Mouse (Mus musculus): Measurements from ENCODE around the gene Sntb2. TPM values are rescaled to one million over a fixed set of nuclear protein-coding genes. Genes with fewer than 3 reads are reported as not detected.
"Not testable (repeated sequence)": the region's sequence is repeated elsewhere in the genome, so short reads cannot be mapped to it uniquely, and the experiment has no call there.

Gene Sntb2
- total RNA-seq, 2 experiments from 2014 or later, result 8.5 to 13.3 TPM

- peak; percentile 63 for ATAC-seq (ENCODE audit: poor library complexity, severe bottlenecking)
Measured at GRCm38 (mm10) chr8:106964573-106964972, 29.0 kb downstream of the Sntb2 start.

GRCm38 (mm10) chr8:106969964-106970363, 34.4 kb downstream of the Sntb2 start:
- ATAC-seq (ENCODE audit: poor library complexity, severe bottlenecking), result no peak

GRCm38 (mm10) chr8:106971916-106972315, 36.4 kb downstream of the Sntb2 start:
- peak; percentile 34; the same call in 1 of the 2 replicates for ATAC-seq (ENCODE audit: poor library complexity, severe bottlenecking)

- peak; percentile 72 for ATAC-seq (ENCODE audit: poor library complexity, severe bottlenecking)
Measured at GRCm38 (mm10) chr8:106972538-106973264, 37.2 kb downstream of the Sntb2 start.

GRCm38 (mm10) chr8:106973526-106973925, 38.0 kb downstream of the Sntb2 start:
- peak; percentile 88 for ATAC-seq (ENCODE audit: poor library complexity, severe bottlenecking)

GRCm38 (mm10) chr8:106974754-106975153, 39.2 kb downstream of the Sntb2 start:
- ATAC-seq (ENCODE audit: poor library complexity, severe bottlenecking), result no peak

- ATAC-seq (ENCODE audit: poor library complexity, severe bottlenecking), result no peak
Measured at GRCm38 (mm10) chr8:106975764-106976163, 40.2 kb downstream of the Sntb2 start.

- no peak for ATAC-seq (ENCODE audit: poor library complexity, severe bottlenecking)
Measured at GRCm38 (mm10) chr8:106976436-106976835, 40.9 kb downstream of the Sntb2 start.

GRCm38 (mm10) chr8:106978755-106979251, 43.3 kb downstream of the Sntb2 start:
- no peak for ATAC-seq (ENCODE audit: poor library complexity, severe bottlenecking)

- ATAC-seq (ENCODE audit: poor library complexity, severe bottlenecking), result no peak
Measured at GRCm38 (mm10) chr8:106985404-106985821, 49.9 kb downstream of the Sntb2 start.

GRCm38 (mm10) chr8:106985951-106986350, 50.4 kb downstream of the Sntb2 start:
- ATAC-seq (ENCODE audit: poor library complexity, severe bottlenecking), result no peak

- no peak for ATAC-seq (ENCODE audit: poor library complexity, severe bottlenecking)
Measured at GRCm38 (mm10) chr8:106987557-106987956, 52.0 kb downstream of the Sntb2 start.

- no peak for ATAC-seq (ENCODE audit: poor library complexity, severe bottlenecking)
Measured at GRCm38 (mm10) chr8:106991393-106991792, 55.8 kb downstream of the Sntb2 start.

- ATAC-seq (ENCODE audit: poor library complexity, severe bottlenecking), result not testable (repeated sequence)
Measured at GRCm38 (mm10) chr8:106996339-106996738, 60.8 kb downstream of the Sntb2 start.

GRCm38 (mm10) chr8:106997416-106997815, 61.9 kb downstream of the Sntb2 start:
- ATAC-seq (ENCODE audit: poor library complexity, severe bottlenecking), result no peak

GRCm38 (mm10) chr8:106999068-106999467, 63.5 kb downstream of the Sntb2 start:
- no peak for ATAC-seq (ENCODE audit: poor library complexity, severe bottlenecking)

- ATAC-seq (ENCODE audit: poor library complexity, severe bottlenecking), result peak; percentile 100
Measured at GRCm38 (mm10) chr8:107002532-107002931, 67.0 kb downstream of the Sntb2 start.

- ATAC-seq (ENCODE audit: poor library complexity, severe bottlenecking), result no peak
Measured at GRCm38 (mm10) chr8:107007795-107008194, 72.2 kb downstream of the Sntb2 start.

- ATAC-seq (ENCODE audit: poor library complexity, severe bottlenecking), result no peak
Measured at GRCm38 (mm10) chr8:107012666-107013065, 77.1 kb downstream of the Sntb2 start.

GRCm38 (mm10) chr8:107014915-107015314, 79.4 kb downstream of the Sntb2 start:
- no peak for ATAC-seq (ENCODE audit: poor library complexity, severe bottlenecking)

- no peak for ATAC-seq (ENCODE audit: poor library complexity, severe bottlenecking)
Measured at GRCm38 (mm10) chr8:107023479-107023878, 87.9 kb downstream of the Sntb2 start.

GRCm38 (mm10) chr8:107029310-107029709, 93.8 kb downstream of the Sntb2 start:
- no peak for ATAC-seq (ENCODE audit: poor library complexity, severe bottlenecking)

GRCm38 (mm10) chr8:107030058-107030457, 94.5 kb downstream of the Sntb2 start:
- ATAC-seq (ENCODE audit: poor library complexity, severe bottlenecking), result peak; percentile 62

All from megakaryocyte, adult 5-6 weeks (primary cell).